Mouse (Mus musculus) forebrain, postnatal 0 days (tissue): ENCODE measurements around the gene Ncapg2. TPM values are rescaled to one million over a fixed set of nuclear protein-coding genes. Genes with fewer than 3 reads are reported as not detected.

Source experiments
- ATAC-seq: fragments of 200-750 bp; cut with Nextera tagmentation; 2 replicates; pipeline ENCODE4 v1.8.0; 2017; ENCODE audit warnings: mild to moderate bottlenecking, moderate library complexity
- DNase-seq: peaks from one replicate; pipeline ENCODE4 v3.0.0-alpha.2; 2015
- H3K27ac ChIP-seq: fragments of 300-500 bp; sonication (generic); 2 replicates; pipeline ENCODE4 v1.5.1; 2014; ENCODE audit warnings: low read depth, mild to moderate bottlenecking, antibody characterized with exemption, low read length, moderate library complexity, mixed read lengths
- H3K27me3 ChIP-seq: fragments of 300-500 bp; sonication (generic); 2 replicates; pipeline ENCODE4 v1.6.1; 2014; ENCODE audit warnings: mild to moderate bottlenecking, low read length, mixed read lengths; ENCODE audit not compliant: insufficient read depth
- H3K36me3 ChIP-seq: fragments of 300-500 bp; sonication (generic); 2 replicates; pipeline ENCODE4 v1.6.1; 2014; ENCODE audit warnings: mild to moderate bottlenecking, moderate library complexity; ENCODE audit not compliant: insufficient read depth
- H3K4me1 ChIP-seq: fragments of 300-500 bp; sonication (generic); 2 replicates; pipeline ENCODE4 v1.6.1; 2014; ENCODE audit warnings: antibody characterized with exemption; ENCODE audit not compliant: insufficient read depth
- H3K4me2 ChIP-seq: fragments of 300-500 bp; sonication (generic); 2 replicates; pipeline ENCODE4 v1.6.1; 2014; ENCODE audit warnings: low read depth, mild to moderate bottlenecking, moderate library complexity
- H3K4me3 ChIP-seq: fragments of 300-500 bp; sonication (generic); 2 replicates; pipeline ENCODE4 v1.5.1; 2014; ENCODE audit warnings: low read depth, low read length, mixed read lengths
- H3K9ac ChIP-seq: fragments of 300-500 bp; sonication (generic); 2 replicates; pipeline ENCODE4 v1.6.1; 2014; ENCODE audit warnings: mild to moderate bottlenecking
- H3K9me3 ChIP-seq: fragments of 300-500 bp; sonication (generic); 2 replicates; pipeline ENCODE4 v1.6.1; 2016; ENCODE audit warnings: low read length
- CTCF ChIP-seq: sonication (generic); IDR thresholded peaks from 2 replicates; pipeline ENCODE4 v1.5.1; 2016; ENCODE audit warnings: antibody characterized with exemption, control low read depth, low read depth
- WGBS: fragments of 180-500 bp; shearing (Covaris S2); extraction: QIAGEN DNeasy Blood & Tissue Kit; methylation state at CpG from one replicate; pipeline ENCODE4 v1.1.7; 2014; 5-methylcytosine and 5-hydroxymethylcytosine counted together
- polyA plus RNA-seq: library from polyadenylated mRNA; unstranded; fragments of >200 nt; fragmentation: Nextera tagmentation; extraction: Ambion mirVana; gene quantifications from 2 replicates; pipeline ENCODE4 v1.2.1, GENCODE M21; 2015
- total RNA-seq: library from RNA; depleted of rRNA; stranded (reverse); fragments of >200 nt; gene quantifications from 2 replicates; pipeline ENCODE4 v1.2.3, GENCODE M21; 2014

Ncapg2 gene
- total and polyA plus RNA-seq, 2 experiments from 2014 or later = 5.0 to 11.5 TPM

DNA sequence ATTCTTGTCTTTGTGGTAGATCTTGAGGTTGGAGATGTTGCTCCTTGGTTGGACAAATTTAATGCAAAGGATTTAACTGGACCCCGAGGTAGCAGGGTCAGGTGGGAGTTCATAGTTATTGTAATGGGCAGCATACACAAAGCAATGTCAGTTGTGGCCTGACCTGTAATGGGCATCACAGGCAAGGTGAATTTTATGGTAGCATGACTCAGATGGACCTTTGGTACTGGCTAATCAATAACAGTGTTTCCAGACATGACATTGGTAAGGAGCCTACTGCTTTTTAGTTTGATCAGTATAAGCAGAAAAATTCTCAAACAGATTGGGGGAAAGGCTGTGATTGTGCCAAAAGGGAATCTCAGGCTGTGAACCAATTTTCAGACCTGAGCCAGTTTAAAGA, 18.4 kb upstream of the Ncapg2 start:
- Histone ChIP-seq H3K9ac (no peak overlapping the region), H3K27me3 (no peaks in the 10 kb centered on the region), H3K4me3 (no peak overlapping the region), H3K36me3 (no peaks in the 10 kb centered on the region), H3K4me2 (no peak overlapping the region), H3K4me1 (no peaks in the 10 kb centered on the region), H3K27ac (no peak overlapping the region), H3K9me3 (no peaks in the 10 kb centered on the region)
- no peak for TF ChIP-seq CTCF
- WGBS = 73% methylated on average over 1 of the region's 1 CpGs
- DNase-seq (no peak), ATAC-seq (no peak)

DNA sequence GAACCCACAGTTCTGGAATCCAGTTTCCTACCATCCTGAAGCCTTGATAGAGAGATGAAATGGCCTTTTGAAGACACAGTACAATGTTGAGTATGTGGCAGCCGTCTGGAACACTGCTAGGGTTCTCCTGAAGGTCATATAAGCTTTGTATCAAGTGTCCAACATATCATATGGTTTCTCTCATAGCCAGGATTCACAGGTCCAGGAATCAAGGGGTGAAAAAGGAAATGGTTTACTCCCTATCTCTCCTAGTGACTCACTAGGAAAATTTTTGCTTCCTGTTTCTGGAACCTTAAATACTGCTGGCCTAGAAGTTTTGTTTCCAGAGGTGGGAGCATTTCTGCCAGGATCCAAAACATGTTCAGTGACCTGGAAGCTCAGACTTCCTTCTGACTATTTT, 15.3 kb upstream of the Ncapg2 start:
- Histone ChIP-seq H3K9ac (no peak overlapping the region), H3K4me2 (no peak overlapping the region), H3K27me3 (no peaks in the 10 kb centered on the region), H3K9me3 (no peaks in the 10 kb centered on the region), H3K4me1 (no peaks in the 10 kb centered on the region), H3K4me3 (no peak overlapping the region), H3K36me3 (no peaks in the 10 kb centered on the region), H3K27ac (no peak overlapping the region)
- 46% methylated on average over 1 of the region's 1 CpGs for WGBS
- no peak for TF ChIP-seq CTCF
- ATAC-seq (no peak), DNase-seq (no peak)

DNA sequence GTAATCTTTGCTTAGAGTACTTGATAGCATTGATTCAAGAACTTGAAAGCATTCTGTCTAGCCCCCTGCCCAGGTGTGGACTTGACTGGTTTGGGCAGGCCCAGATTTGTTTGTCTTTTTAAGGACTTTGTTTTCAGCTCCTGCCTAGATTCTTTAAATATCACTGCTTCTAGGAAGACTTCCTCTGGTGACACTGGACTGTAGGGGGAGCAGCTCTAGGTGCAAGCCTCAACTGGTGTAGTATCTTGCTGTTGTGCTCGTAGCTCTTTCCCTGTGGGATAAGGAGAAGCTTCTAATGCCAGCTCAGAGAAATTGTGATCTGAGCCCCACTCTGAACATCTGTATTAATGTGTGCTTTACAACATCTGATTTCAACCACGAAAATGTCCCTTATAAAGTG, 10.9 kb upstream of the Ncapg2 start:
- Histone ChIP-seq H3K4me2 (no peak overlapping the region), H3K27me3 (no peaks in the 10 kb centered on the region), H3K9ac (no peak overlapping the region), H3K4me1 (no peaks in the 10 kb centered on the region), H3K36me3 (no peaks in the 10 kb centered on the region), H3K9me3 (no peaks in the 10 kb centered on the region), H3K4me3 (no peak overlapping the region), H3K27ac (no peak overlapping the region)
- no peak for TF ChIP-seq CTCF
- ATAC-seq = no peak
- WGBS = 80% methylated on average over 2 of the region's 2 CpGs
- DNase-seq = no peak

DNA sequence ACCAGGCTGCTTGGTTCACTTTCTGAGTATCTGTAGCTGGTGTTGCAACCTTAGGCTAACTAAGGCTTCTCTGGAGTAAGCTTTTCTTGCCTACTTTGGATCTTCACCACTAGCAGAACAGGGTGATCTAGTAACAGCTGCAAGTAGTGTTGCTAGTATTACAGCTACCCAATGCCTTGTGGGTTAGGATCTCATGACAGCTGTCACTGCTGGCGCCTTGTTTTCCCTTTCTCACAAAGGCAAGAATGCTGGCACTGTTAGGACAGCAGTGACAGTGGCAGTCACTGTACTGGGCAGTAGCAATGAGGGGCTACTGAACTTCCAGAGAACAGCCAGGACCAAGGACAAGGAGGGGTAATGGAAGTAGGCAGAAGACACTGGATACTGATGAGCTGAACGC, 9.9 kb upstream of the Ncapg2 start:
- WGBS = 93% methylated on average over 2 of the region's 2 CpGs
- Histone ChIP-seq H3K4me3 (no peak overlapping the region), H3K4me2 (no peak overlapping the region), H3K4me1 (no peaks in the 10 kb centered on the region), H3K27ac (no peak overlapping the region), H3K36me3 (no peaks in the 10 kb centered on the region), H3K9ac (no peak overlapping the region), H3K27me3 (no peaks in the 10 kb centered on the region), H3K9me3 (no peaks in the 10 kb centered on the region)
- no peak for DNase-seq
- TF ChIP-seq CTCF = no peak
- no peak for ATAC-seq

DNA sequence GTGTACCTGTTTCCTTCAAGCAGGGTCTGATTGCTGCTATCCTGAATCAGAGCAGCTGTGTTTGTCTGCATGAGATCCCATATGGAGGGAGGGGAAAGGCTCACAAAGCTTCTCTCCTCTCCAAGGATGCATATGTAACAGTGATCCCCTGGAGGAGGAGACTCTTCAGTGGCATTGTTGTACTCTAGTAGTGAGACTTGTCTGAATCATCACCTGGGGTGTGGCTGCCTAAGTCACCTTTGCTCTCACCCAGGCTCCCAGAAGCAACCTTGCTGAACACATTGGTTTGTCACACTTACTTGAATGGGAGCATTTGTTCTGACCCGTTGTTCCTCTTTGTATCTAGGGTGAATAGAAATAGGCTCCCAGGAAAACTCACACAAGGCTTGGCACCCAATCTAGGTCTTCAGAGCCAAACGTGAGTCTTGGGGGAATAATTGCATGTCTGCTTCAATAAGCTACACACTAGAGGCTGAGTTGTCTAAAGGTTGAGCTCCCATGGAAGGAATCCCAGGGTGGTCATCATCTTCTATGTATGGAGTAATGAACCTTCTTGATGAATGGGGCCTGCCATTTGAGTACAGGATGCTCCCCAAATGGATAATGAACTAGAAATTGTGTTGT, 9.0 kb upstream of the Ncapg2 start:
- WGBS = 32% methylated on average over 2 of the region's 2 CpGs
- H3K27ac ChIP-seq = no peak overlapping the region
- DNase-seq = peak; percentile 3

DNA sequence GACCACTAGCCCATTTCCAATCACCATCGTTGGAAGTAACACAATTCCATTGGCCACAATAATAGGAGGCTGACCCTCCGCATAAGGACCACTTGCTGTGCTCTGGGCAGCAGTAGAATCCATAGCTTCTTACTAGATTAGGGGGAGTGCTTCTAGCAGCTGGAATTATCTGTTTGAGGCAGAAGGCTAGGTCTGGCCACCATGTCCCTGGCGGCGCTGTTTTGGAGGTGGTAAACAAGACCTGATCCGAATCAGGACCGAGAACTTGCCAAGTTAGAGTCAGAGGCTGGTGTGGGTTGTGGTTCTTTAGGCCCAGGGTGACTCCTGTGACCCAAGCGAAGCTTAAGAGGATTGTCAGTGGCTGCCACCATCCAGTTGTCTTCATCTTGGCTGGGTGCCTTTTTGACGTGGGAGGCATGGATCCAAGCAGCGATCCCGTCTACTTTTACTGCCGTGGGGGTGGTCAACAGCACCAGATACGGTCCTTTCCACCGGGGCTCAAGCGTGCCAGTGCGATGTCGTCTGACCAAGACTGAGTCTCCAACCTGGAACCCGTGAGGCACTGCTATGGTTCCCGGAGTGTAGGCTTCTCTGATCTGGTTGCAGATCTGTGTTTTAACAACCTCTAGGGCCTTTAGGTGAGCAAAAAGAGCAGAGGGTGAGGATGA, 1.1 kb upstream of the Ncapg2 start:
- WGBS = 97% methylated on average over 18 of the region's 18 CpGs
- Histone ChIP-seq H3K36me3 (no peaks in the 10 kb centered on the region), H3K27me3 (no peaks in the 10 kb centered on the region)

More for the DNA sequence above, 9.0 kb upstream of the Ncapg2 start:
- Histone ChIP-seq H3K4me3 (no peak overlapping the region), H3K36me3 (no peaks in the 10 kb centered on the region), H3K4me1 (no peaks in the 10 kb centered on the region), H3K27me3 (no peaks in the 10 kb centered on the region), H3K9ac (no peak overlapping the region), H3K4me2 (no peak overlapping the region), H3K9me3 (no peaks in the 10 kb centered on the region)
- no peak for TF ChIP-seq CTCF
- ATAC-seq = peak; percentile 34; the same call in 1 of the 2 replicates

DNA sequence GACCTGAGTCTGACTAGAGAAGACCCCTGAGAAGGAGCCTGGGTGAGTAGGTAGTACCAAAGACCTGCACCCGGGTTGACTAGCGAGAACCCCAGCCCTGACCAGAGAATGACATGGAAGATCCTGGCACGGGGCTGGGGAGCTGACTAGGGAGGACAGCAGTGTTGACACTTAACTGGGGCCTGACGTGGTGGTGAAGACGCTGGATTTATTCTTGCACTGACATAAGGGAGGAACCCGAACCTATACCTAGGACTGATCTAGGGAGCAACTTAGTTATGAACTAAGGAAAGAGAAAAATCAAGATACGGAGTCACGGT, 594 bp downstream of the Ncapg2 start:
- H3K4me2 ChIP-seq = peak overlapping the region; percentile 99
- no peak overlapping the region for H3K27ac ChIP-seq
- no peaks in the 10 kb centered on the region; the same call in 1 of the 2 replicates for H3K36me3 ChIP-seq
- H3K9me3 ChIP-seq = peaks cover 12% of the 10 kb centered on the region; the same call in 1 of the 2 replicates
- peak overlapping the region; percentile 59 for H3K9ac ChIP-seq
- H3K4me3 ChIP-seq = peak overlapping the region; percentile 76
- no peak for TF ChIP-seq CTCF
- 15% methylated on average over 8 of the region's 8 CpGs for WGBS
- no peaks in the 10 kb centered on the region for H3K27me3 ChIP-seq
- peaks cover 8% of the 10 kb centered on the region for H3K4me1 ChIP-seq
- DNase-seq = peak; percentile 1
- no peak for ATAC-seq

More for the DNA sequence above, 1.1 kb upstream of the Ncapg2 start:
- DNase-seq (no peak), ATAC-seq (no peak)
- no peak overlapping the region for H3K27ac ChIP-seq
- TF ChIP-seq CTCF = no peak
- H3K9ac ChIP-seq = peak overlapping the region; percentile 46; the same call in 1 of the 2 replicates
- H3K4me3 ChIP-seq = peak overlapping the region; percentile 76
- peak overlapping the region; percentile 52 for H3K4me2 ChIP-seq
- H3K9me3 ChIP-seq = peaks cover 12% of the 10 kb centered on the region; the same call in 1 of the 2 replicates
- peaks cover 8% of the 10 kb centered on the region for H3K4me1 ChIP-seq
